Mouse (Mus musculus): ENCODE results near the gene Prr29. TPM values are rescaled to one million over a fixed set of nuclear protein-coding genes. Genes with fewer than 3 reads are reported as not detected.
A peak's percentile ranks its signal among the peaks of the same experiment; 100 is the strongest.

Prr29 gene
- polyA plus RNA-seq, 1 experiment from 2014 or later: 0.60 TPM

GRCm38 (mm10) chr11:106398481-106398880 lies 33.2 kb downstream of the Prr29 start:
- no peak overlapping the region for H3K4me3 ChIP-seq (ENCODE audit: low read depth, low read length)
- no peaks in the 10 kb centered on the region for H3K4me1 ChIP-seq (replicated peaks; ENCODE audit: control insufficient read depth, insufficient read depth, low read length)
- H3K27ac ChIP-seq (ENCODE audit: low read depth): no peak overlapping the region
- no peak overlapping the region for H3K9ac ChIP-seq (ENCODE audit: low read length)
- no peaks in the 10 kb centered on the region for H3K27me3 ChIP-seq (replicated peaks; ENCODE audit: control insufficient read depth, insufficient read depth, low read length)
- peaks cover 32% of the 10 kb centered on the region for H3K36me3 ChIP-seq (ENCODE audit: control insufficient read depth, insufficient read depth, low read length)
- ATAC-seq (replicated peaks; ENCODE audit: low FRiP score, low TSS enrichment, low read depth) (no peak), DNase-seq (ENCODE audit: low spot score) (no peak)
- no peaks in the 10 kb centered on the region for H3K9me3 ChIP-seq (ENCODE audit: control insufficient read depth, low read length)
- 93% methylated on average over 8 of the region's 8 CpGs for WGBS
- H3K4me2 ChIP-seq (ENCODE audit: low read length): no peak overlapping the region

GRCm38 (mm10) chr11:106410011-106410410 lies 44.7 kb downstream of the Prr29 start:
- Histone ChIP-seq H3K9ac (ENCODE audit: low read length) (no peak overlapping the region), H3K36me3 (ENCODE audit: control insufficient read depth, insufficient read depth, low read length) (peaks cover 41% of the 10 kb centered on the region), H3K4me1 (replicated peaks; ENCODE audit: control insufficient read depth, insufficient read depth, low read length) (no peaks in the 10 kb centered on the region), H3K9me3 (ENCODE audit: control insufficient read depth, low read length) (no peaks in the 10 kb centered on the region), H3K27ac (ENCODE audit: low read depth) (no peak overlapping the region), H3K27me3 (replicated peaks; ENCODE audit: control insufficient read depth, insufficient read depth, low read length) (no peaks in the 10 kb centered on the region), H3K4me2 (ENCODE audit: low read length) (no peak overlapping the region), H3K4me3 (ENCODE audit: low read depth, low read length) (no peak overlapping the region)
- DNase-seq (ENCODE audit: low spot score) (no peak), ATAC-seq (replicated peaks; ENCODE audit: low FRiP score, low TSS enrichment, low read depth) (no peak)
- WGBS: 57% methylated on average over 4 of the region's 4 CpGs

GRCm38 (mm10) chr11:106410507-106410906 lies 45.2 kb downstream of the Prr29 start:
- Histone ChIP-seq H3K27me3 (replicated peaks; ENCODE audit: control insufficient read depth, insufficient read depth, low read length) (no peaks in the 10 kb centered on the region), H3K4me2 (ENCODE audit: low read length) (no peak overlapping the region), H3K36me3 (ENCODE audit: control insufficient read depth, insufficient read depth, low read length) (peaks cover 37% of the 10 kb centered on the region), H3K9ac (ENCODE audit: low read length) (no peak overlapping the region), H3K27ac (ENCODE audit: low read depth) (no peak overlapping the region), H3K4me3 (ENCODE audit: low read depth, low read length) (no peak overlapping the region), H3K9me3 (ENCODE audit: control insufficient read depth, low read length) (no peaks in the 10 kb centered on the region), H3K4me1 (replicated peaks; ENCODE audit: control insufficient read depth, insufficient read depth, low read length) (no peaks in the 10 kb centered on the region)
- ATAC-seq (replicated peaks; ENCODE audit: low FRiP score, low TSS enrichment, low read depth) (no peak), DNase-seq (ENCODE audit: low spot score) (no peak)
- 85% methylated on average over 3 of the region's 3 CpGs for WGBS

GRCm38 (mm10) chr11:106411157-106411556 lies 45.9 kb downstream of the Prr29 start:
- H3K4me1 ChIP-seq (replicated peaks; ENCODE audit: control insufficient read depth, insufficient read depth, low read length): no peaks in the 10 kb centered on the region
- no peaks in the 10 kb centered on the region for H3K27me3 ChIP-seq (replicated peaks; ENCODE audit: control insufficient read depth, insufficient read depth, low read length)
- no peak overlapping the region for H3K27ac ChIP-seq (ENCODE audit: low read depth)
- no peak overlapping the region for H3K4me2 ChIP-seq (ENCODE audit: low read length)
- H3K4me3 ChIP-seq (ENCODE audit: low read depth, low read length): no peak overlapping the region
- peaks cover 31% of the 10 kb centered on the region for H3K36me3 ChIP-seq (ENCODE audit: control insufficient read depth, insufficient read depth, low read length)
- no peaks in the 10 kb centered on the region for H3K9me3 ChIP-seq (ENCODE audit: control insufficient read depth, low read length)
- no peak overlapping the region for H3K9ac ChIP-seq (ENCODE audit: low read length)
- 91% methylated on average over 2 of the region's 2 CpGs for WGBS
- no peak for DNase-seq (ENCODE audit: low spot score)
- no peak for ATAC-seq (replicated peaks; ENCODE audit: low FRiP score, low TSS enrichment, low read depth)

GRCm38 (mm10) chr11:106412641-106413360 lies 47.5 kb downstream of the Prr29 start:
- no peaks in the 10 kb centered on the region for H3K9me3 ChIP-seq (ENCODE audit: control insufficient read depth, low read length)
- no peak for DNase-seq (ENCODE audit: low spot score)
- no peaks in the 10 kb centered on the region for H3K27me3 ChIP-seq (replicated peaks; ENCODE audit: control insufficient read depth, insufficient read depth, low read length)
- H3K27ac ChIP-seq (ENCODE audit: low read depth): no peak overlapping the region
- H3K4me1 ChIP-seq (replicated peaks; ENCODE audit: control insufficient read depth, insufficient read depth, low read length): no peaks in the 10 kb centered on the region
- 95% methylated on average over 3 of the region's 3 CpGs for WGBS
- H3K4me2 ChIP-seq (ENCODE audit: low read length): no peak overlapping the region
- no peak overlapping the region for H3K9ac ChIP-seq (ENCODE audit: low read length)
- peaks cover 17% of the 10 kb centered on the region for H3K36me3 ChIP-seq (ENCODE audit: control insufficient read depth, insufficient read depth, low read length)
- ATAC-seq (replicated peaks; ENCODE audit: low FRiP score, low TSS enrichment, low read depth): no peak
- H3K4me3 ChIP-seq (ENCODE audit: low read depth, low read length): no peak overlapping the region

GRCm38 (mm10) chr11:106416331-106416730 lies 51.1 kb downstream of the Prr29 start:
- WGBS: 82% methylated on average over 3 of the region's 3 CpGs
- Histone ChIP-seq H3K27ac (ENCODE audit: low read depth) (no peak overlapping the region), H3K4me3 (ENCODE audit: low read depth, low read length) (no peak overlapping the region), H3K9ac (ENCODE audit: low read length) (no peak overlapping the region), H3K9me3 (ENCODE audit: control insufficient read depth, low read length) (no peaks in the 10 kb centered on the region), H3K4me1 (replicated peaks; ENCODE audit: control insufficient read depth, insufficient read depth, low read length) (no peaks in the 10 kb centered on the region), H3K4me2 (ENCODE audit: low read length) (no peak overlapping the region), H3K27me3 (replicated peaks; ENCODE audit: control insufficient read depth, insufficient read depth, low read length) (no peaks in the 10 kb centered on the region), H3K36me3 (ENCODE audit: control insufficient read depth, insufficient read depth, low read length) (peaks cover 7% of the 10 kb centered on the region)
- DNase-seq (ENCODE audit: low spot score): no peak
- no peak for ATAC-seq (replicated peaks; ENCODE audit: low FRiP score, low TSS enrichment, low read depth)

- no peaks in the 10 kb centered on the region for H3K9me3 ChIP-seq (ENCODE audit: control insufficient read depth, low read length)
- H3K4me1 ChIP-seq (replicated peaks; ENCODE audit: control insufficient read depth, insufficient read depth, low read length): no peaks in the 10 kb centered on the region
- H3K4me2 ChIP-seq (ENCODE audit: low read length): no peak overlapping the region
- H3K27ac ChIP-seq (ENCODE audit: low read depth): no peak overlapping the region
- H3K27me3 ChIP-seq (replicated peaks; ENCODE audit: control insufficient read depth, insufficient read depth, low read length): no peaks in the 10 kb centered on the region
- no peak for DNase-seq (ENCODE audit: low spot score)
- no peak overlapping the region for H3K4me3 ChIP-seq (ENCODE audit: low read depth, low read length)
- H3K36me3 ChIP-seq (ENCODE audit: control insufficient read depth, insufficient read depth, low read length): peaks cover 8% of the 10 kb centered on the region
- H3K9ac ChIP-seq (ENCODE audit: low read length): no peak overlapping the region
- no peak for ATAC-seq (replicated peaks; ENCODE audit: low FRiP score, low TSS enrichment, low read depth)
- 86% methylated on average over 2 of the region's 2 CpGs for WGBS
These were observed 52.6 kb downstream of the Prr29 start for GRCm38 (mm10) chr11:106417860-106418259.

GRCm38 (mm10) chr11:106418622-106419196 lies 53.4 kb downstream of the Prr29 start:
- Histone ChIP-seq H3K4me3 (ENCODE audit: low read depth, low read length) (no peak overlapping the region), H3K4me1 (replicated peaks; ENCODE audit: control insufficient read depth, insufficient read depth, low read length) (no peaks in the 10 kb centered on the region), H3K27ac (ENCODE audit: low read depth) (no peak overlapping the region), H3K4me2 (ENCODE audit: low read length) (no peak overlapping the region), H3K9me3 (ENCODE audit: control insufficient read depth, low read length) (no peaks in the 10 kb centered on the region), H3K27me3 (replicated peaks; ENCODE audit: control insufficient read depth, insufficient read depth, low read length) (no peaks in the 10 kb centered on the region), H3K9ac (ENCODE audit: low read length) (no peak overlapping the region), H3K36me3 (ENCODE audit: control insufficient read depth, insufficient read depth, low read length) (peaks cover 11% of the 10 kb centered on the region)
- peak; percentile 92 for DNase-seq (ENCODE audit: low spot score)
- 34% methylated on average over 4 of the region's 4 CpGs for WGBS
- peak; percentile 74; the same call in 1 of the 2 replicates for ATAC-seq (replicated peaks; ENCODE audit: low FRiP score, low TSS enrichment, low read depth)

Data from intestine, embryonic 14.5 days (tissue).